Mouse (Mus musculus) adrenal gland, adult 8-10 months (tissue): ENCODE data around the gene Mknk1. TPM values are rescaled to one million over a fixed set of nuclear protein-coding genes. Genes with fewer than 3 reads are reported as not detected.

ENCODE experiments used
- DNase-seq: peaks from one replicate; pipeline ENCODE4 v3.0.0; 2022
- total RNA-seq, 4 experiments: library from RNA; stranded (reverse); gene quantifications; 2 replicates each; pipeline ENCODE4 v1.2.4; 2022

Mknk1 gene
- total RNA-seq, 4 experiments from 2014 or later = 46.8 to 72.1 (median 57.8) TPM

DNA sequence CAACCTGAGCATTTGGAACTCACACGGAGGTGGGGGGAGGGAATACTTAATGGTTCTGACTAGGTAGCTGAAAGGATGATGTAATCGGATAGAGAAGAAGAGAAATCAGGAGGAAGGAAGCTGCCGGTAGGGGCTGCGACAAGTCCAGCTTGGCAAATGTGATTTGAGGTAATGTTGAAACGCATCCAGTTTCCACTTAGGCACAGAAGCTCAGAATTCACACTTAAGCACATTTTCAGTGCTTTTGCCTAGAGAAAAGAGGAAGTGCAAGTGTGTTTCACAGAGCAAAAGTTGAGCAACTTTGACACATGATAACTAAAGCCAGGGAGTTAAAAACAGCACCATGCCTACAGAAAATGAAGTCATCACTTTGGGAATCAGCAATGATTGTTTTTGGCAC is 8.4 kb downstream of the Mknk1 start:
- DNase-seq = no peak

DNA sequence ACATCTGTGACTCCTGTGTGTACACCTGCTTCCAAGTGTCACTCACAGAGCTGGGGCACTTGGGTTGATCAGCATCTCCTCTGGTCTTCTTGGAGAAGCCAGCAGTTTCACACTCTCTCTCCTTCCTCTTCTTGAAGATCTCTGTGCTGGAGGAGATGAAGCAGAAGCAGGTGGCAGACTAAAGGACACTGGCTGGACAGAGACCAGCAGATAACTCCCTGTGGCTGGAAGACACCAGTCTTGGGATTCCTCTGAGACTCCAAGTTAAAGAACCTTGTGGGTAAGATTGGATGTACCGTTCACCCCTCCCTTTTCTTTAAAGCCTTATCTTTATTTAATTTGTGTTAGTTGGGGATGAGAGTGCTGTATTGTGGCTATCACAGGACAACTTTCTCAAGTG is 9.1 kb downstream of the Mknk1 start:
- DNase-seq = no peak

DNA sequence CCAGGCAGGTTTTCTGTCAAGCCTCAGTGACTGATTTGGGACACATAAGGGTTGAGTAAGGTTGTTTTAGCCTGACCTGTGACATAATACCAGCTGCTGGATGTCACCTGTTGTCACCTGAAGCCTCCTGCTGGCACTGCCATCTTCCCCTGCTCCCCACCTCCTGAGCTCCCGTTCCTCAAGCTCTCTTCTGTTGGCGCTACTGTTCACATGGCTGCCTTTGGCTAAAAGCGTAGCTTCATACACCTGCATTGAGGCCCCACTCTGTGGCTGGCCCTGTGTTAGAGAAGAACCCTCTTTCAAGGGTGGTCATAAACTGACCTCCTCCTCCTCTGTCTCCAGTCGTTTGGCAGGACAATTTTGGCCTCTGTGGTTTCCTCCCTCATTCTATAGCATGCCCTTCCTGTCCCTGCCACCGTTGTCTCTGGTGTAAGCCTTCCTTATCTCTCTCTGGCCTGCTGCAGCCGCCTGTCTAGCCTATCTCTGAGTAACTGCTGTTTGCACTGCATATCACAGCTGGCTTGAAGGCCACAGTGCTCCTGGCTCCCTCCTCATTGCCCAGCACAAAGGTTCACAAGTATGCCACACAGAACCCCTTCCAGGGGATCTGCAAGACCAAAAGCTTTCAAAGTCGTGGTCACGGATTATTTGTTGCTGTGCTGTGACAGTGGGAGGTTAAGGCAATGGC is 10.1 kb downstream of the Mknk1 start:
- DNase-seq = no peak

DNA sequence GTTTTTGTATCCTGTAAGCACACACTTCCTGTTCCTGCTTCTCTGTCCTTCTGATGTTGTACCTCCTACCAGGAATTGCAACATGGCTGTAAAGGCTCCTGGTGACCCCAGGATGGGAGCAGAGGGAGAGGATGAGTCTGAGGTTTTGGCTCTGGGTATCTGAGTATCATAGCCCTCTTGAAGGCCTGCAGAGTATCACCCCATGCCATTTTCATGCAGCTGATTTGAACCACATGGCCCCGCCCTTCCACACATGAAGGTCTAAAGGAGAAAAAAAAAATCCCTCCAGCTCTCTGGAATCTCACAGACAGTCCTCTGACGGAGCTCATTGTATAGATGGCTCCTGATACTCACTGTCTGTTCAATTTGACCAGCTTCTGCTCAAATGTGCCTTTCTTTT is 11.1 kb downstream of the Mknk1 start:
- no peak for DNase-seq

DNA sequence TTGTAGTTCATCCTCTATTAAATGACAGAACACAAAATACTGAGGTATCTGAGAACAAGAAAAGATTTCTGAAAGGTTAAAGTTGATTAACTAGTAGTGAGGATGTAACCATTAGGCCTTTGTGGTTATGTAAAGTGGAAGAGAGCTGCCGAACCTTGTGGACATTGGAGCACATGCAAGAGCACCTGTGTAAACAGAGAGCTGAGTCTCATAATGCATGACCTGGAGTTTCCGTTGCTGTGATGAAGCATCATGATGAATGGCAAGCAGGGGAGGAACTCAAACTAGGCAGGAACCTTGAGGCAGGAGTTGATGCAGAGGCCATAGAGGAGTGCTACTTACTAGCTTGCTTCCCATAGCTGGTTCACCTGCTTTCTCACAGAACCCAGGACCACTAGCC is 11.6 kb downstream of the Mknk1 start:
- no peak for DNase-seq

DNA sequence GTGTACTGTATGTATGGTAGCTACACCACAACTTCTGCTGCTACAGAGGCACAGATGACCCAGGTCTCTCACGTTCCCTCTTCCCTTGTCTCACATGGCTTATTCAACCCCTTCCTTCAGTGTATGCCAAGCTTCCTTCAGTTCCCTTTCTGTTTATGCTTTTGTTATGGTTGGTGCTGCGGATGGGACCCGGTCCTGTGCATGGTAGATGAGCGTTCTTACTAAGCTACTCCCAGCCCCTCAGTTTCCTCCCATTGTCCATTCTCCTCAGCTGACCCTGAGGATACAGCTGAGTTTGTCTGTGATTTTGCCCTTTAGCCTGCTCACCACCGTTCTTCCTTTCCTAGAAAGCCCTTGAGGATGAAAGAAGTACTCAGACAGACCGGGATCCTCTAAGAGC is 12.6 kb downstream of the Mknk1 start:
- DNase-seq = no peak

DNA sequence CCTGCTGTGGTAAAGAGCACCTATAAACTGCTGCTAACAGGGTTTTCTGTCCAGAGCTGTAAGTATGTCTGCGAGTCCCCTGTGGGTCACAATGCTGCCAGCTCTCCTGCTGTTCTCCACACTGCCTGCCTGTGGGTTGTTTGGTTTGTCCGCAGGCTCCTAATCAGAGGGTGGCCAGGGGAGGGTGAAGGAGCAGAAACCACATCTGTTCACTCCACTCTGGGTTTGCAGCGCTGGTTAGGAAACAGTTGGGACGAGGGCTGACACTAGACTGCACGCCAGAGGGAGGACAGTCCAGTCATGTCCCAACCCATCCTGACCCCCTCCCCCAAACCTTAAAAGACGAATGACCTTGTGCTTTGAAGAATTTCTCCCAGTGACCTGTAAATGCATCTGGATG is 16.1 kb downstream of the Mknk1 start:
- DNase-seq = no peak

DNA sequence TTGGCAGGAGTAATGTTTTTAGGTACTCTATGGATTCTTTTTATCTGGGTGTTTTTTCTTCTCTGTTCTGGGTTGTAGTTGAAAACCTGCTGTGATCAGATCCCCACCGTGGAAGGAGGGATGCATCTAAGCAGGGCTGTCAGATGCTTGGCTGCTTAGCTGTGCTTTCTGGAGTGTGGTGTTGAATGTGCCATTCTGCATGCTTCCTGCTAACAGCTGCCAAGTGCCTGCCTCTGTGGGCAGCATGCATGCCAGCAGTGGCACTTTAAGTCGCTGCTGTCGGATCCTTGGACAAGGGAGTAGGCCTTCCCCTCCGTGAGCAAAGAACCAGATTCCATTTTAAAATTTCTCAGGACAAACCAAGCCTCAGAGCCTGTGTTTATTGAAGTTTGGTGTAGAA is 16.6 kb downstream of the Mknk1 start:
- no peak for DNase-seq

DNA sequence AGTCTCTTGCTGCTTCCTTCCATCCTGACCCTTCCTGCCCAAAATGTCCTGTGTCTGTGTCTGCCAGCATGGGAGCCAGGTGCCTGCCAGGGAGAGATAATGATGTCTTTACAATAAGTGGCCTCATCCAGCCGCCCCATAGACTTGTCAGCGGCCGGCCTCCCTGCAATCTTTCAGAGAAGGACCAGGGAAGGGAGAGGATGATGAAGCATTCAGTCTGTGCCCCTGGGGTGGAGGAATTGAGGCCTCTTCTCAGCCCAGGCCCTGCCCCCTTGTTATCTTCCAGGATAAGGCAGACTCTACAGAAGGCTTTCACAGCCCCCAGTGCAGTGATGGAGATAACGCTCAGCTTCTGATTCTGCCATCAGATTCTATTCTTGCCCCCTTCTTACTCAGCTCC is 17.3 kb downstream of the Mknk1 start:
- no peak for DNase-seq

DNA sequence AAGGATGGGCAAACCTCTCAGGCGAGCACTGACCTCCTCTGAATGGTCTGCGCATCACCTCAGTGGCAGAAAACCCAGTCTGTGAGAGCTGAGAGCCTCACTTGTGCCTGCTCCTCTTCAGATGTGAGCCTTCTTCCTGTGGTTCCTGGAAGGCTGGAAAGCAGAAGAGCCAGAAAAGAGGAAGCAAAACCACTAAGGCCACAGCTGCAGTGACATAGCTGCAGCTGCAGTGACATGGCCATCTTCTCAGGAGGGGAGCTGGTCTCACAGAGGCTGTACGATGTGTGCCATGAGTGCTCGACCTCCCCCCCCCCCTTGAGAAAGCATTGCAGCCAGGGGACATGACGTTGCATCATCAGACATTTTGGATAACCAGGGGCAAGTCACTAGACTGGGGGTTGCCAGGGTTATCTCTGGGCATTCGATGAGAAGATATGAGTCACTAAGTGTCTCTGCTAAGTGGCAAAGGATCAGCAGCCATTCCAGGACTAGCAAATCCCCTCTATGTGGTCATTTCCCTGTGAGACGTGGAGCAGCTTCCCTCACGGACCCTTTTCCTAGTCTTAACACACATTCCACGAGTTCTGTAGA is 18.4 kb downstream of the Mknk1 start:
- no peak for DNase-seq

DNA sequence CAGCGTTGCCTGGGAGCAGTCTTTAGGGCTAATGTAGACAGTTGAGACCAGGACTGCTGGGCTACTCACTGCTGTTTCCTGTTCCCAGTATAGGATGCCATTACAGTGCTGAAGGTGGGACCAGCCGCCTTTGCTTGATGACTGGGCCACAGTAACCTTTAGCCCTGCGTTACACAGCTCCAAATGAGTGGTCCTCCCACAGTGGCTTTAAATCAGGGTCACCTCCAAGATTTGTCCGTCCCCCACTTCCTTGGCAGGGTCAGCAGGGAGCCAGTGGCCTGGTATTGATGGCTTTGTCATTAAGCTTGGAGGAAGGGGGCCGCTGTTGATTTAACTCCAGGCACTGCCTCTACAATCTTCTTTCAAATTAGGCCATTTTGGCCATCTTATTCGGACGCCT is 24.4 kb downstream of the Mknk1 start:
- DNase-seq = no peak

DNA sequence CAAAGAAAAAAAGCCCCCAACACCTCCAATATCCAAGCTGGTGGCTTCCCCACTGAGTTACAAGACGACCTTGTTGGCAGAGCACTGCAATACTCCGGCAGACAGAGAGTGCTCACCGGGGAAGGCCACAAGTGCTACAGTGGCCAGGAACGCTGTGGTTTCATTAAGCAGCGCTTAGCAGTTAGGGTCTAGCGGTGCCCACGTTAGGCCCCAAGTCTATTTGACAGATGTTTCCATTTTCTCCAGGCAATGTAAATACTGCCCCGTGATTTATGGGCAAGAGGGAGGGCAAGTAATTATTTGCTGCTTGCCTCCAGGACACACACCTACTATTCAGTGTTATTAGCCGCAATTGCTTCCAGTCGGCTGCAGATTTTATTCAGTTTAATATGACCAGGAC is 24.9 kb downstream of the Mknk1 start:
- DNase-seq = no peak

DNA sequence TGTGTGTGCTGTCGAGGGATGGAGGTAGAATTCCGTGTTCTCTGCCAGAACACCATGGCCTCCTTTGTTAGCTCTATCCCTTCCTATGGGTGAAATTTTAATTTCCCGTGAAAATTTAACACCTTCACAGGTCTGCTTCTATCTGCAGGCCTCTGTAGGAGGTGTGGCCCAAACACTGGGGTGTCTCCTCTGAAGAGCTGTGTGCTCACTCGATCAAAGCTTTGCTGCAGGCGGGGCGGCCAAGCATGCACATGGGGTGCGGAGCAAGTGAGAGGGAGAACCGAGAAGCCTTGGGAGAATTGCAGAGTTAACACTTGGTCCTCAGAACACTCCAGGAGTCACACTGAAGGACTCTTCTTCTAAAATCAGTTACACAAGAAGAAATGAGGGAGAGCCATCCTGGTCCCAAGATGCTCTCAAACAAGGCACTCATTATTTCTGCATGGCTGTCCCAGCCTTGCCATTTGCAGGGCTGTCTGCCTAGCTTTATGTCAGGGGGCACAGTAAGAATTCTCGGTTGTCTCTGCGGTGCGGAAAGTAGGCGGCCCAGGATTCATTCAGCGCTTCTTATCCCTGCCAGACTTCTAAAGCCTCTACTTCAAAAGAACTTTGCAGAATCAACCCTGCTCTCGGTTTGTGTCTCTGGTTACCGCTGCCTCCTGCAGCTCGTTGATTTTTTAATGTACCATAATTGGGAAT is 30.7 kb downstream of the Mknk1 start:
- no peak for DNase-seq

DNA sequence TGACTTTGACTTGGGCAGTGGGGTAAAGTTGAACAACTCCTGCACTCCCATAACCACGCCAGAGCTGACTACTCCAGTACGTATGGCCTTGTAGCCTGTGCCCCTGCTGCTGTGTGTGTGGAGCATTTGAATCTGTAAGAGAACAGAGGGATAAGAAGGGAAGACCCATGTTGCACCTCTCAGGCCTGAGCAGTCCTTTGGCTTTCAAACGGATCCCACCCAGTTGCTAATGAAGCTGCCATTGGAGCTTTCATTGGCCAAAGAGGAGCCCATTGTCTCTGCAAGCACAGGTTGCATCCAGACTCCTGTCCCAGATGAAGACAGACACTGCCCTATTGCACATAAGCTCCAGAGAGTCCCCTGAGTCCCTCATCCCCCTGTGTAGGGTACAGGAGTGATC is 34.2 kb downstream of the Mknk1 start:
- DNase-seq = no peak

DNA sequence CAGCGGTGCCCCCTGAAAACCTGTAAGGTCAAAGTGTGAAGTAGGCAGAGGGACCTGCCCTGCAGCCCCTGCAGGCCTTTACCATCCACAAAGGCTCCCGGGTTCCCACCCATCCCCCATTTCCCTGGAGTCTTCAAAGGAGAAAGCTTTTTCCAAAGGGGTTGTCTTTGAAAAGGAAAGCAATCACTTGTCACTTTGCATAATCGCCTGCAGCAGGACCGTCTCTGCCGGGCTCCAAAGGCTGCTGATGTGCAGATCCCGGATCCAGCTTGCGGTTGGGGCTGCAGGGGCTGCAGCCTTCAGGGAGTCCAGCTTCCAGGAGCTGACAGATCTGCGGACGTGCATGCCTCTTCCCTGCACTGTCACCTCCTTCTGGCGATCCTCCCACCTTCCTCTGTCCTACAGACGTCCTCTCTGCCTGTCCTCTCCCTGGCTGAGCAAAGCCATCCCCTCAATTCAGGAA is 39.2 kb downstream of the Mknk1 start:
- no peak for DNase-seq

DNA sequence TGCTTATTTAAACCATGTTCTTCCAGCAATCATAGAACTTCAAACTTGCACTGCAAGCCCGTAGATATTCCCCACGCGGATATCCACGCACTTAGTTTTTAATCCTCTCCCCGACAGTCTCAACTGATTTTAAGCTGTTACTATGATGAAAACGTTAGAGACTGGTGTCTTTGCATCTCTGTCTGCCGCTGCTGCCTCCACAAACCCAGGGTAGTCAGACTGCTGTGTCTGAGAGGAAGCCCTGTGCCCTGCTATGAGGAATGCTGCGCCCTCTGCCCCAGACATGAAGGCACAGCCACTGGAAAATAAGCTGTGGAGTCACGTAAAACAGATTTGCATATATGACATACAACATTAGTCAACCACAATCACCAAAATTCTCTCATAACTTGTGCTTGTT is 39.8 kb downstream of the Mknk1 start:
- no peak for DNase-seq

DNA sequence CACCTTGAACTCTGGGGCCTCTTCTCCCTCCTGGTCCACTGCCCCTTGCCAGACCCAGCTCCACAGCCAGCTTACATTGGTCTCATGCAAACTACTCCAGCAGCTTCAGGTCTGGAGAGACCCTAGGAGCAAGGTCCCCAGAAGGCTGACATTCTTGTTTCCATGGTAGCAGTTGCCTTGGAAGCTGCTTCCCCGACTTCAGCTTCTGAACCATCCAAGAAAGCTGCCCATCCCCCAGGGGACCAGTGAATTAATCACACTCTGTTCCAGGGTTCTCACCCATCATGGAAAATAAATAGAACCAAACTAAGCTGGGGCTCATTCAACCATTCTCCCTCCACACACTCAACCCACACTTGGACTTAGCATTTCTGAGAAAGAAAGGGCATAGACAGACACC is 42.2 kb downstream of the Mknk1 start:
- no peak for DNase-seq

DNA sequence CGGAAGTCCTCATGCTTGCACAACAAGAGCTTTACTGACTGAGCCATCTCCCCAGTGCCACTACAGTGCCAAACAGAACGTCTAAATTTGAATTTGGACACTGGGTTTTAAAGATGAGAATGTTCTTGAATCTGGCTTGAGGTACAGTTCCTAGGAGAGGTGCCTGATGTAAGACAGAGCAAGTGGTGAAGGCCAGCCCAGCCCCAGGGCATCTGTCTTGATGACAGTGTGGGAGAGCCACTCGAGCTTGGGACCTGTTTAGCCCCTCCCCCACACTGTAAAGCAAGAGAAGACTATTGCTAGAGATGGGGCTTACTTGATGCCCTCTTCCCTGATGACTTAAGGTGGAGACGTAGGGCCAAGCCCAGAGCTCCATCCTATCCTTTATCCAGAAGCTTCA is 43.2 kb downstream of the Mknk1 start:
- no peak for DNase-seq

DNA sequence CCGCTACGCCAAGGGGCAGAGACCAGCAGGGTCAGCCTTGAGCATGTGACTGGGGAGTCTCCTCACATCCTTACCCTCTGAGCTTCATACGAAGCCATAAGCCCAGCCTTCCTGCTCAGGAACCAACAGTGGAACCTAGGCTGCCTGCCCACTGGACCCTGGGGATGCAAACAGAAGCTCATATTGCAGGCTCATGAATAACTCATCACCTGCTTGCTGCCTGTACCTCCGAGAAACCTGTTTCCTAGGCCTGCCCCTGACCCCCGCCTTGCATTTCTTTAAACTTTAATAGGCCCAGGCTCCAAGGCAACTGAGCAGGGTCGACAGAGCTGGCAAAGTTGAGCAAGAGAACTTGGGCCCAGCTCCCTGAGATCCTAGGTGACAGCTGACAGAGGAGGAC is 45.0 kb downstream of the Mknk1 start, which contains the start of gene Kncn:
Gene Kncn, plus strand, starts transcription at position 379 of the 400 bp plus-strand sequence.
- no peak for DNase-seq

DNA sequence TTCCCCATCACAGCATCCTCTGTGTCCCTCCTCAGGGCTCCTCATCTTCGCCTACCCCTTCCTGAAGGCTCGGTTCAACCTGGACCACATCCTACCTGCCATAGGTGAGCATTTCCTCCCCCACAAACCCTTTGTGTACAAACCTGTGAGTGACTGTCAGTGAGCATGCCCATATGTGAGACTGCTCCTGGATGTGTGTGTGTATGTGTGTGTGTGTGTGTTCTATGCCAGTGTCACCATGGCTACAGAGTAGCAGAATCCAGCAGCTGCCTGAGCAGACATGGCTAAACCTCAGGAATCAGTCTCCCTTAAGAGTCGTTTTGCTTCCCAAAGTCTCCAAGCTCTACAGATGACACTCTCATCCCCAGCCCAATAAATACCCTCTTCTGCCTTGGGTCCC is 46.8 kb downstream of the Mknk1 start:
- DNase-seq = no peak

DNA sequence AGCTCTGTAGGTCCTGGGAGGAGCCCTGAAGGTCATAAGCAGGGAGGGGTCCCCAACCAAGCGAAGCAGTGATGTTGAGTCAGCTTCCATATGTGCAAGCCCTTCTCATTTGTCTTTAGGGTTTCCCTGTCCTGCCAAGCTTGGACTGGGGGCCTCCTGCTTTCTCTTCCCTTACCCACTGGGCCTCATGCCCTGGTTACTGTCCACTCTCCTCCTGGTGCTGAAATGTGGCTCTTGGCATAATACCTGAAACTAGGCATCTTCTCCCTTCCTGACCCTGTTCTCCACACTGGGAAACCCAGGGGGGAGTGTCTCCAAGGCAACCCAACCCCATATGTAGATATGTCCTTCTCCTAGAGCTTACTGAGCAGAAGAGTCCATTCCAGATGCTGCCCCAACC is 47.9 kb downstream of the Mknk1 start:
- DNase-seq = no peak

DNA sequence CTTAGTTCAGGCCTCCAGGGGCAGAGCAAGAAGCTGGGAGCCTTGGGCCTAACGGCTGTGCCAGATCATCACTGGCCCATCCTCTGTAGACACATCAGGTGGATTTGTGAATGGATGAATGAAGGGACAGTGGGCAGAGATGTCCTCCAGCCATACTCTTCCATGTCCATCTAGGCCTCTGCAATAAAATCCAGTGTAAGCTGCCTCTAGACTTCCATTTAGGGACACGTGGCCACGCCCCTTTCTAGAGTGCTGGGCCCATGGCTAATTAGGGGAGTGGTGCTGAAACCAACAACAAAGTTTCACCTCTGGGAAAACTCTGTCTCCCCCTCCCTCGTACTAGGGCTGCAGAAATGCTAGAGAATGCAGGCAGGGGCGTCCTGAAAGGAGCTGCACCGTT is 51.1 kb downstream of the Mknk1 start:
- no peak for DNase-seq

DNA sequence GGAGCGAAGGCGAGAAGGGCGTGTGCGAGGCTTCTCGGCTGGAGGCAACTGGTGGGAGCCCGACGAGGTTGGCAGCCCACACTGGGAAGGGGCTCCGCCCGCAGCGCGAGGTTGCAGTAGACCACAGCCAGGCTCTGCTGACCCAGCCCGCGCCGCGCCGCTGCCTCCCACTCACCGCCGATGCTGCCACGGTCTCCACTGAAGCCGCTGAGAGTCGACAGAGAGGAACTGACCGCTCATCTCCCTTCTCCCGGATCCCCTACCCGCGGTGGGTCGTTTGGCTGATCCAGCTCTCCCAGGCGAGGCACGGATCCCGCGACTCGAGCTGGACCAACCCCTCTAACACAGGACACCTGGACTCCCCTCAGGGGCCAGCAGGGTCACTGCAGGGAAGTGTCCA is 51.6 kb downstream of the Mknk1 start, which contains the start of gene 6430628N08Rik:
Gene 6430628N08Rik, plus strand, starts transcription at position 113 of the 400 bp plus-strand sequence.
- no peak for DNase-seq

DNA sequence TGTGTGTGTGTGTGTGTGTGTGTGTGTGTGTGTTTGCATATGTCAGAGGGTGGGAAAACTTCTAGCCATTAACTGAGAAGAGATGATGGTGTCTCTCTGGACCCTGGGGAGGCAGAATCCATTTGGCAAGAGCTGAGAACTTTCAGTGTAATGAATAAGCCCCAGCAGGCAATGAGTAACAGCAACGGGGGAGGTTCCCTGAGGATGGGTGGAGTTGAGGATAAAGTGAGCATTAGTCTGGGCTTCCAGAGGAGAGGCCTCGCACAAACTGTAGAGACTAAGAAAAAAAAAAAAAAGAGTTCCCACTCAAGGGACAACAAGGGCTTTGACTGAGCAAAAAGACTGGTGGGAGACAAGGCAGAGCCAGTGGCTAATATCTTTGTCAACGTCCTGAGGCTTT is 55.3 kb downstream of the Mknk1 start:
- DNase-seq = no peak
